Mouse (Mus musculus) cerebellum, postnatal 14 days (tissue): Measurements from ENCODE around the gene Grik1.

Experiments
- DNase-seq, 2 experiments: peaks; one replicate each; pipeline ENCODE4 v3.0.0; 2021; ENCODE audit warnings: mixed read lengths in 2 of 2

Gene Grik1

DNA sequence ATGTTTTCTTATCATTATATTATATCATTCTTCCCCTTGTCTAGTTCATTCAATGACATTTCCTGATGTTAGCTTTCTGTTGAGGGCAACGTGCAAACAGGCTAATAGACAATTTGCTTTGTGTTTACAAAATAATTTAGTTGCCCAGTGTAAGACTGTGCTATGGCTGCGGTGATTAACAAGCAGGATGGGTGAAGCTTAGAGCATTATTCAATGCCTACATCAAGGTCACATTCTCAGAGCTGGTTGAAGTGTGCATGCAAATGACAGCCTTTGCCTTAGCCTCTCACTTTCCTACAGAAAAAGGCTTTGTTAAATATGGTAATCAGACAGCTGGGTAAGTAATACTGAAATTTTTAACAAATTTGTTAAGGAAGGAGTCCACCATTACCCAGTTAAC, 438.5 kb downstream of the Grik1 start:
- no peak for DNase-seq

DNA sequence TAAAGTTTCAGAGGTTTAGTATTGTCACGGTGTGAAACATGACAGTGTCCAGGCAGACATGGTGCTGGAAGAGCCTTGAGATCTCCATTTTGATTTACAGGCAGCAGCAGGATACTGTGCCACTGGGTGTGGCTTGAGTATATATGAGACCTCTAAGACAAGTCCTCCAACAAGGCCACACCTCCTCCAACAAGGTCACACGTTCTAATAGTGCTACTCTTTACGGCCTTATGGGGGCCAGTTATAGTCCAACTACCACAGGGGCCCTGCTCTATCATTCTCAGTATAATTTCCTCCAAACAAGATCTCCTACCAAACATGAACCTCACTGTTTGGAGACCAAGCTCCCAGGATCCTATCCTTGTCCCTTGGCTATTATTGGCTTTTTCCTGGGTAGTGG, 441.3 kb downstream of the Grik1 start:
- DNase-seq, result no peak
